ENCODE assay signal across 22 mouse cellular contexts in the genomic region with DNA sequence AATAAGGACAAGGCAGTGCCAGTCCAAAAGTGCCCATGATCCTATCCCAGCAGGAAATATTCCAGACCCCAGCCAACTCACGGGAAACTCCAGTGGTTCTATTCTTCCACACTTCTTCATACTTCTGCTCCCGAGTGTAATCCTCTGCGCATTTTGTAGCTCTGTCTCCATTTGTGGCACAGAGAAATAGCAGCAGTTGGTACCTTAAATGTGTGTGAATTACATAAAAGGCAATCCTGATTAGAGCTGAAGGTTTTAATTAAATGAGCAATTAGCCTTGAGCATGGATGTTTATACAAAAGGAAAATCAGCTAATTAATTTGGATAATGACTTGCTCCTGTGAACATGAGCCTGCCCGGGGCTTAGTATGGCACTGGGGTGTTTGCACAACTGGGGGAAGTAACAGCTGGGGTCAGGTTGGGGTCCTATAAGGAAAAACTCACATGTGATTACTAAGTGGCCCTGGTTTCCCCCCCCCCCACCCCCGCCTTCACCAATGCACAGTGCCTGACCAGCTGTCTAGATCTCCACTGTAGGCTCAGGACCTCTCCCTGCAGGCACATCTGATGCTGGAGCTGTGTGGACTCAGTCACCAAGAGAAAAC.
DNase-seq lines count a peak whose midpoint lies in the region; ATAC-seq and TF ChIP-seq lines count a peak whose summit lies in the region.
"Had no signal": no experiment of that assay in that cellular context is flagged by ENCODE, and none has a peak within 500 bp of the region (broad histone marks: within the 10 kb centered on the region; RNA-seq: fewer than 3 reads in every experiment).

No protein-coding gene starts in this region.

- no peak for DNase-seq in hindbrain, embryonic 14.5 days (ENCODE audit: low spot score)
- no peak for DNase-seq in hindbrain, embryonic 11.5 days (ENCODE audit: low spot score)
- DNase-seq in stomach, postnatal 0 days (ENCODE audit: low spot score): no peak
- no peak for DNase-seq in forebrain, postnatal 0 days
- no peak for DNase-seq in left cerebral cortex, postnatal 10 days (ENCODE audit: extremely low spot score in 1 of 2, low spot score in 2 of 2)
- DNase-seq in c-Kit-positive CD71-positive TER-119-positive erythroid progenitor cells, embryonic 14.5 days (ENCODE audit: low spot score): no peak
- DNase-seq: adrenal gland, postnatal 36 days; cerebellum, adult 2 months; cerebellum, postnatal 36 days; gastrocnemius, postnatal 10 days; heart, adult 2 months; heart, postnatal 4 days; kidney, postnatal 36 days; lung, adult 2 months; lung, postnatal 36 days; right cerebral cortex, adult 18-20 months; thymus, postnatal 36 days had no signal

- no peak for TF ChIP-seq CTCF in stomach, postnatal 0 days (IDR thresholded peaks at IDR 0.05; ENCODE audit: low read depth)
- TF ChIP-seq CTCF in forebrain, postnatal 0 days (IDR thresholded peaks at IDR 0.05; ENCODE audit: low read depth): no peak

- ATAC-seq in hindbrain, embryonic 14.5 days (ENCODE audit: low FRiP score): peak; percentile 51; the same call in 1 of the 2 replicates
- ATAC-seq in hindbrain, embryonic 11.5 days (ENCODE audit: low FRiP score): no peak
- peak; percentile 29; the same call in 1 of the 2 replicates for ATAC-seq in stomach, embryonic 15.5 days (ENCODE audit: insufficient read depth, low FRiP score, low read depth)
- ATAC-seq in stomach, postnatal 0 days (ENCODE audit: low FRiP score, low TSS enrichment): no peak
- ATAC-seq in forebrain, postnatal 0 days: peak; percentile 2; the same call in 1 of the 2 replicates
- ATAC-seq: intestine, embryonic 15.5 days; liver, embryonic 12.5 days had no signal

- no peaks in the 10 kb centered on the region for H3K9me3 ChIP-seq in hindbrain, embryonic 14.5 days (ENCODE audit: control insufficient read depth, low read length)
- no peaks in the 10 kb centered on the region for H3K9me3 ChIP-seq in hindbrain, embryonic 11.5 days (ENCODE audit: control insufficient read depth, low read length)
- H3K9me3 ChIP-seq in stomach, embryonic 15.5 days: no peaks in the 10 kb centered on the region
- H3K9me3 ChIP-seq in stomach, postnatal 0 days (ENCODE audit: control insufficient read depth, low read length): no peaks in the 10 kb centered on the region
- no peaks in the 10 kb centered on the region for H3K9me3 ChIP-seq in forebrain, postnatal 0 days (ENCODE audit: low read length)
- H3K9me3 ChIP-seq: intestine, embryonic 15.5 days; limb, embryonic 12.5 days; liver, embryonic 12.5 days had no signal

- no peak overlapping the region for H3K4me2 ChIP-seq in hindbrain, embryonic 14.5 days (replicated peaks)
- H3K4me2 ChIP-seq in hindbrain, embryonic 11.5 days (replicated peaks; ENCODE audit: low read depth, low read length): no peak overlapping the region
- no peak overlapping the region for H3K4me2 ChIP-seq in stomach, embryonic 15.5 days
- H3K4me2 ChIP-seq in stomach, postnatal 0 days (replicated peaks; ENCODE audit: low read depth): no peak overlapping the region
- H3K4me2 ChIP-seq in forebrain, postnatal 0 days (ENCODE audit: low read depth): no peak overlapping the region
- H3K4me2 ChIP-seq: intestine, embryonic 15.5 days; limb, embryonic 12.5 days; liver, embryonic 12.5 days had no signal

- H3K36me3 ChIP-seq in hindbrain, embryonic 14.5 days (replicated peaks; ENCODE audit: control insufficient read depth, insufficient read depth): no peaks in the 10 kb centered on the region
- no peaks in the 10 kb centered on the region for H3K36me3 ChIP-seq in hindbrain, embryonic 11.5 days (ENCODE audit: control insufficient read depth, insufficient read depth, low read length)
- no peaks in the 10 kb centered on the region for H3K36me3 ChIP-seq in stomach, embryonic 15.5 days
- H3K36me3 ChIP-seq in stomach, postnatal 0 days (ENCODE audit: control insufficient read depth, insufficient read depth, low read length): no peaks in the 10 kb centered on the region
- no peaks in the 10 kb centered on the region for H3K36me3 ChIP-seq in forebrain, postnatal 0 days (ENCODE audit: insufficient read depth)
- H3K36me3 ChIP-seq: intestine, embryonic 15.5 days; limb, embryonic 12.5 days; liver, embryonic 12.5 days had no signal

- H3K27me3 ChIP-seq in hindbrain, embryonic 14.5 days (ENCODE audit: control insufficient read depth, insufficient read depth, low read length): no peaks in the 10 kb centered on the region
- H3K27me3 ChIP-seq in hindbrain, embryonic 11.5 days (ENCODE audit: control insufficient read depth, insufficient read depth, low read length): no peaks in the 10 kb centered on the region
- H3K27me3 ChIP-seq in stomach, embryonic 15.5 days (replicated peaks): no peaks in the 10 kb centered on the region
- no peaks in the 10 kb centered on the region for H3K27me3 ChIP-seq in stomach, postnatal 0 days (ENCODE audit: control insufficient read depth, insufficient read depth, low read length)
- no peaks in the 10 kb centered on the region for H3K27me3 ChIP-seq in forebrain, postnatal 0 days (ENCODE audit: insufficient read depth, low read length)
- H3K27me3 ChIP-seq: CH12.LX; intestine, embryonic 15.5 days; liver, embryonic 12.5 days had no signal

- peaks cover 12% of the 10 kb centered on the region; the same call in 1 of the 2 replicates for H3K4me1 ChIP-seq in hindbrain, embryonic 14.5 days (replicated peaks; ENCODE audit: control insufficient read depth, insufficient read depth, low read length)
- H3K4me1 ChIP-seq in hindbrain, embryonic 11.5 days (replicated peaks; ENCODE audit: control insufficient read depth, insufficient read depth, low read length): no peaks in the 10 kb centered on the region
- H3K4me1 ChIP-seq in stomach, embryonic 15.5 days: 0 out of 2 replicates have a peak, but pooled peaks cover 7% of the 10 kb centered on the region
- no peaks in the 10 kb centered on the region for H3K4me1 ChIP-seq in stomach, postnatal 0 days (replicated peaks; ENCODE audit: control insufficient read depth, insufficient read depth)
- peaks cover 10% of the 10 kb centered on the region for H3K4me1 ChIP-seq in forebrain, postnatal 0 days (ENCODE audit: insufficient read depth)
- H3K4me1 ChIP-seq: intestine, embryonic 15.5 days had no signal

- no peak overlapping the region for H3K9ac ChIP-seq in hindbrain, embryonic 14.5 days
- H3K9ac ChIP-seq in hindbrain, embryonic 11.5 days (ENCODE audit: low read depth, low read length): no peak overlapping the region
- H3K9ac ChIP-seq in stomach, embryonic 15.5 days: no peak overlapping the region
- no peak overlapping the region for H3K9ac ChIP-seq in stomach, postnatal 0 days (ENCODE audit: low read length)
- H3K9ac ChIP-seq in forebrain, postnatal 0 days: no peak overlapping the region
- H3K9ac ChIP-seq: intestine, embryonic 15.5 days; limb, embryonic 12.5 days; liver, embryonic 12.5 days had no signal

- no peak overlapping the region for H3K4me3 ChIP-seq in hindbrain, embryonic 14.5 days (replicated peaks; ENCODE audit: low read length)
- no peak overlapping the region for H3K4me3 ChIP-seq in hindbrain, embryonic 11.5 days (ENCODE audit: low read depth, low read length)
- no peak overlapping the region for H3K4me3 ChIP-seq in stomach, embryonic 15.5 days (replicated peaks)
- no peak overlapping the region for H3K4me3 ChIP-seq in stomach, postnatal 0 days (ENCODE audit: low read depth, low read length)
- no peak overlapping the region for H3K4me3 ChIP-seq in forebrain, postnatal 0 days (ENCODE audit: low read depth, low read length)
- H3K4me3 ChIP-seq: heart, adult 2 months; intestine, embryonic 15.5 days; limb, embryonic 12.5 days; liver, embryonic 12.5 days had no signal

- TF ChIP-seq EP300 in stomach, postnatal 0 days (optimal IDR thresholded peaks at IDR 0.05): no peak

- H3K27ac ChIP-seq in hindbrain, embryonic 14.5 days: no peak overlapping the region
- H3K27ac ChIP-seq in hindbrain, embryonic 11.5 days (ENCODE audit: low read depth, low read length): no peak overlapping the region
- no peak overlapping the region for H3K27ac ChIP-seq in stomach, embryonic 15.5 days
- no peak overlapping the region for H3K27ac ChIP-seq in stomach, postnatal 0 days (replicated peaks)
- H3K27ac ChIP-seq in forebrain, postnatal 0 days (ENCODE audit: low read depth, low read length): no peak overlapping the region
- H3K27ac ChIP-seq: heart, adult 2 months; intestine, embryonic 15.5 days; limb, embryonic 12.5 days; liver, embryonic 12.5 days had no signal

- 60% methylated on average over 5 of the region's 5 CpGs for WGBS in hindbrain, embryonic 14.5 days
- WGBS in hindbrain, embryonic 11.5 days: 81% methylated on average over 5 of the region's 5 CpGs
- 63% methylated on average over 5 of the region's 5 CpGs for WGBS in stomach, embryonic 15.5 days
- 71% methylated on average over 5 of the region's 5 CpGs for WGBS in stomach, postnatal 0 days
- WGBS in forebrain, postnatal 0 days: 23% methylated on average over 5 of the region's 5 CpGs

- intact Hi-C loops in left cerebral cortex, postnatal 10 days (cut with DNase I): no loop called here

Comparison
In these comparisons a context has a peak if more than half of its experiments do, and no peak if none do; other contexts are left out.
1. ATAC-seq: peak in hindbrain, embryonic 14.5 days (single experiment), stomach, embryonic 15.5 days (single experiment) and forebrain, postnatal 0 days (single experiment); none in hindbrain, embryonic 11.5 days (single experiment) and stomach, postnatal 0 days (single experiment).